Mouse (Mus musculus) liver, postnatal 0 days (tissue): ENCODE data around the gene Il15ra.

Source experiments
- CTCF ChIP-seq: sonication (generic); IDR thresholded peaks from 2 replicates; pipeline ENCODE4 v1.5.1; 2016; ENCODE audit warnings: antibody characterized with exemption, low read depth
- EP300 ChIP-seq: IDR thresholded peaks from 2 replicates; pipeline ENCODE4 v1.6.1; 2016; ENCODE audit warnings: antibody characterized with exemption, low read depth, mild to moderate bottlenecking

- TF ChIP-seq CTCF: peak; percentile 59
- no peak for TF ChIP-seq EP300
Measured at GRCm38 (mm10) chr2:11687436-11687835, 17.7 kb upstream of the Il15ra start.
